Mouse (Mus musculus): ENCODE results near the gene Recql5.

The Recql5 gene

GRCm38 (mm10) chr11:115901338-115902161 lies 31.7 kb downstream of the Recql5 start:
- in situ Hi-C loops (cut with MseI, MboI) = no loop called here

GRCm38 (mm10) chr11:115900561-115901337 lies 32.5 kb downstream of the Recql5 start:
- in situ Hi-C loops (cut with MseI, MboI) = no loop called here

GRCm38 (mm10) chr11:115899486-115900266 lies 33.6 kb downstream of the Recql5 start, which contains the start of gene Smim5:
Gene Smim5 (plus strand): TSS chr11:115899966.
- in situ Hi-C loops (cut with MseI, MboI) = no loop called here

GRCm38 (mm10) chr11:115898886-115899285 lies 34.4 kb downstream of the Recql5 start:
- in situ Hi-C loops (cut with MseI, MboI) = no loop called here

- in situ Hi-C loops (cut with MseI, MboI) = no loop called here
These were observed 34.8 kb downstream of the Recql5 start for GRCm38 (mm10) chr11:115898446-115898845.

- in situ Hi-C loops (cut with MseI, MboI) = no loop called here
These were observed 38.3 kb downstream of the Recql5 start for GRCm38 (mm10) chr11:115894755-115895520.

GRCm38 (mm10) chr11:115893071-115893470 lies 40.2 kb downstream of the Recql5 start:
- in situ Hi-C loops (cut with MseI, MboI) = no loop called here

- in situ Hi-C loops (cut with MseI, MboI) = no loop called here
These were observed 41.1 kb downstream of the Recql5 start for GRCm38 (mm10) chr11:115892213-115892612.

- in situ Hi-C loops (cut with MseI, MboI) = no loop called here
These were observed 44.1 kb downstream of the Recql5 start for GRCm38 (mm10) chr11:115889159-115889558.

- in situ Hi-C loops (cut with MseI, MboI) = no loop called here
These were observed 45.3 kb downstream of the Recql5 start for GRCm38 (mm10) chr11:115888020-115888419.

GRCm38 (mm10) chr11:115886446-115886845 lies 46.8 kb downstream of the Recql5 start:
- in situ Hi-C loops (cut with MseI, MboI) = no loop called here

- in situ Hi-C loops (cut with MseI, MboI) = no loop called here
These were observed 48.0 kb downstream of the Recql5 start for GRCm38 (mm10) chr11:115885281-115885680.

GRCm38 (mm10) chr11:115884361-115884760 lies 48.9 kb downstream of the Recql5 start:
- in situ Hi-C loops (cut with MseI, MboI) = no loop called here

- in situ Hi-C loops (cut with MseI, MboI) = no loop called here
These were observed 50.0 kb downstream of the Recql5 start for GRCm38 (mm10) chr11:115883251-115883650.

- in situ Hi-C loops (cut with MseI, MboI) = no loop called here
These were observed 52.3 kb downstream of the Recql5 start for GRCm38 (mm10) chr11:115881002-115881401.

GRCm38 (mm10) chr11:115878071-115878470 lies 55.2 kb downstream of the Recql5 start:
- in situ Hi-C loops (cut with MseI, MboI) = no loop called here

GRCm38 (mm10) chr11:115877174-115877755 lies 56.0 kb downstream of the Recql5 start:
- in situ Hi-C loops (cut with MseI, MboI) = no loop called here

- in situ Hi-C loops (cut with MseI, MboI) = no loop called here
These were observed 56.8 kb downstream of the Recql5 start for GRCm38 (mm10) chr11:115876438-115876837.

- in situ Hi-C loops (cut with MseI, MboI) = no loop called here
These were observed 57.3 kb downstream of the Recql5 start for GRCm38 (mm10) chr11:115875935-115876334.

- in situ Hi-C loops (cut with MseI, MboI) = no loop called here
These were observed 60.8 kb downstream of the Recql5 start for GRCm38 (mm10) chr11:115872437-115872836.

- in situ Hi-C loops (cut with MseI, MboI) = no loop called here
These were observed 63.9 kb downstream of the Recql5 start for GRCm38 (mm10) chr11:115869393-115869792.

Measured in mouse trophoblast stem cell (cell line).